25 mouse cellular contexts compared by ENCODE assay signal in the genomic region with DNA sequence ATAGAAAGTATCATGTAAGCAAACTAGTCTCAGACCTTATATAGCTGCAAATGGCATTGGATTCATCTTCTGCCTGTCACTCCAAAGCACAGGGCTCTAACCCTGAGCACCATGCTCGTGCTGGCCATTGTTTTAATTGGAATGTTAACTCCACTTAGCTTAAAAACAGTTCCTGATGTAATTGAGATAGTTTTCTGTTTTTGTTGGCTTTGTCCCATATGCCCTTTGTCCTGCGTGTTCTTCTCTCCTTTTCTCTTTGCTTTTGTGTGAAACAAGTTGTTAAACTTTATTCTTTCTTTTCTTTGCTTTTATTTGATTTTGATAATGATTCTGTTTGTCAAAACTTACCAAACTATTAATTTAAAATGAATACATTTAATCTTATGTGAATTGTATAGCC. TPM values are rescaled to one million over a fixed set of nuclear protein-coding genes. Genes with fewer than 3 reads are reported as not detected.
DNase-seq lines count a peak whose midpoint lies in the region; ATAC-seq and TF ChIP-seq lines count a peak whose summit lies in the region.
"Had no signal": no experiment of that assay in that cellular context is flagged by ENCODE, and none has a peak within 500 bp of the region (broad histone marks: within the 10 kb centered on the region; RNA-seq: fewer than 3 reads in every experiment).

No protein-coding gene starts in this region.

- H3K9me3 ChIP-seq in kidney, embryonic 16.5 days (ENCODE audit: low read length): no peaks in the 10 kb centered on the region
- H3K9me3 ChIP-seq in kidney, embryonic 14.5 days (ENCODE audit: control insufficient read depth, low read length): no peaks in the 10 kb centered on the region
- H3K9me3 ChIP-seq in liver, postnatal 0 days (ENCODE audit: low read length): no peaks in the 10 kb centered on the region
- H3K9me3 ChIP-seq: embryonic facial prominence, embryonic 13.5 days; embryonic facial prominence, embryonic 15.5 days; forebrain, embryonic 10.5 days; forebrain, embryonic 12.5 days had no signal

- H3K9ac ChIP-seq in kidney, embryonic 16.5 days (replicated peaks; ENCODE audit: low read length): no peak overlapping the region
- H3K9ac ChIP-seq in kidney, embryonic 14.5 days (ENCODE audit: low read depth, low read length): no peak overlapping the region
- no peak overlapping the region for H3K9ac ChIP-seq in liver, adult 2 months (ENCODE audit: low read depth, low read length)
- H3K9ac ChIP-seq in liver, postnatal 0 days (replicated peaks): no peak overlapping the region
- H3K9ac ChIP-seq: embryonic facial prominence, embryonic 13.5 days; embryonic facial prominence, embryonic 15.5 days; forebrain, embryonic 12.5 days had no signal

- no peak for ATAC-seq in kidney, embryonic 16.5 days (ENCODE audit: low FRiP score, low TSS enrichment)
- ATAC-seq in kidney, embryonic 14.5 days (ENCODE audit: low FRiP score, low TSS enrichment): no peak
- ATAC-seq in liver, postnatal 0 days: no peak
- ATAC-seq: forebrain, embryonic 14.5 days had no signal

- H3K79me2 ChIP-seq in liver, adult 2 months (ENCODE audit: control insufficient read depth, insufficient read depth, low read length): no peaks in the 10 kb centered on the region

- no peaks in the 10 kb centered on the region for H3K36me3 ChIP-seq in kidney, embryonic 16.5 days (ENCODE audit: insufficient read depth, low read length)
- no peaks in the 10 kb centered on the region for H3K36me3 ChIP-seq in kidney, embryonic 14.5 days (ENCODE audit: control insufficient read depth, insufficient read depth, low read length)
- H3K36me3 ChIP-seq in liver, adult 2 months (ENCODE audit: control insufficient read depth, insufficient read depth, low read length): no peaks in the 10 kb centered on the region
- H3K36me3 ChIP-seq in liver, postnatal 0 days (replicated peaks; ENCODE audit: insufficient read depth, low read length): no peaks in the 10 kb centered on the region
- H3K36me3 ChIP-seq: embryonic facial prominence, embryonic 13.5 days; embryonic facial prominence, embryonic 15.5 days; forebrain, embryonic 10.5 days; forebrain, embryonic 12.5 days had no signal

- no peak overlapping the region for H3K27ac ChIP-seq in kidney, embryonic 16.5 days (ENCODE audit: low read length)
- H3K27ac ChIP-seq in kidney, embryonic 14.5 days (ENCODE audit: low read depth, low read length): no peak overlapping the region
- H3K27ac ChIP-seq in liver, adult 2 months (replicated peaks; ENCODE audit: insufficient read depth, low read depth, low read length): no peak overlapping the region
- no peak overlapping the region for H3K27ac ChIP-seq in liver, postnatal 0 days (ENCODE audit: low read depth)
- H3K27ac ChIP-seq: embryonic facial prominence, embryonic 13.5 days; embryonic facial prominence, embryonic 15.5 days; forebrain, embryonic 10.5 days; forebrain, embryonic 12.5 days had no signal

- no peak for TF ChIP-seq CTCF in liver, adult 2 months (IDR thresholded peaks at IDR 0.05; ENCODE audit: low read depth, low read length)
- no peak for TF ChIP-seq CTCF in liver, postnatal 0 days (IDR thresholded peaks at IDR 0.05; ENCODE audit: low read depth)

- no peak for TF ChIP-seq EP300 in liver, postnatal 0 days (IDR thresholded peaks at IDR 0.05; ENCODE audit: low read depth)

- H3K27me3 ChIP-seq in kidney, embryonic 16.5 days (ENCODE audit: insufficient read depth, low read length): no peaks in the 10 kb centered on the region
- no peaks in the 10 kb centered on the region for H3K27me3 ChIP-seq in kidney, embryonic 14.5 days (ENCODE audit: control insufficient read depth, insufficient read depth, low read length)
- no peaks in the 10 kb centered on the region for H3K27me3 ChIP-seq in liver, adult 2 months (ENCODE audit: control insufficient read depth, insufficient read depth, low read length)
- H3K27me3 ChIP-seq in liver, postnatal 0 days (ENCODE audit: insufficient read depth, low read length): no peaks in the 10 kb centered on the region
- H3K27me3 ChIP-seq: embryonic facial prominence, embryonic 13.5 days; embryonic facial prominence, embryonic 15.5 days; forebrain, embryonic 12.5 days had no signal

- H3K4me1 ChIP-seq in kidney, embryonic 16.5 days (ENCODE audit: insufficient read depth, low read length): 0 out of 2 replicates have a peak, but pooled peaks cover 2% of the 10 kb centered on the region
- H3K4me1 ChIP-seq in kidney, embryonic 14.5 days (ENCODE audit: control insufficient read depth, insufficient read depth, low read length): 0 out of 2 replicates have a peak, but pooled peaks cover 3% of the 10 kb centered on the region
- H3K4me1 ChIP-seq in liver, adult 2 months (ENCODE audit: control insufficient read depth, insufficient read depth, low read length): no peaks in the 10 kb centered on the region
- H3K4me1 ChIP-seq in liver, postnatal 0 days (ENCODE audit: insufficient read depth): no peaks in the 10 kb centered on the region
- H3K4me1 ChIP-seq: embryonic facial prominence, embryonic 13.5 days; embryonic facial prominence, embryonic 15.5 days; forebrain, embryonic 12.5 days had no signal

- TF ChIP-seq POLR2A in liver, adult 2 months (IDR thresholded peaks at IDR 0.05; ENCODE audit: extremely low read depth, insufficient read depth, low read length): no peak

- 35% methylated on average over 2 of the region's 2 CpGs for WGBS in kidney, embryonic 16.5 days
- 39% methylated on average over 2 of the region's 2 CpGs for WGBS in kidney, embryonic 14.5 days
- 13% methylated on average over 2 of the region's 2 CpGs for WGBS in liver, adult 2 months
- WGBS in liver, postnatal 0 days (ENCODE audit: insufficient replicate concordance): 46% methylated on average over 2 of the region's 2 CpGs

- peak; percentile 26 to 37 for DNase-seq in kidney, adult 8-10 months
- DNase-seq in kidney, postnatal 14 days: peak; percentile 10
- DNase-seq in liver, adult 2 months (ENCODE audit: extremely low read depth, low read depth, low spot score): peak; percentile 76
- DNase-seq in liver, postnatal 0 days: no peak
- DNase-seq: adrenal gland, adult 2 months; adrenal gland, postnatal 10 days; adrenal gland, postnatal 25 days; cerebellum, adult 11 months; cerebellum, adult 18-20 months; cerebellum, adult 8-10 months; cerebellum, adult 9-11 months; cerebellum, postnatal 14 days; cerebellum, postnatal 36 days; embryo, embryonic 11 days had no signal

- H3K4me2 ChIP-seq in kidney, embryonic 16.5 days (replicated peaks; ENCODE audit: low read depth, low read length): no peak overlapping the region
- no peak overlapping the region for H3K4me2 ChIP-seq in kidney, embryonic 14.5 days (replicated peaks; ENCODE audit: low read depth, low read length)
- no peak overlapping the region for H3K4me2 ChIP-seq in liver, postnatal 0 days (ENCODE audit: low read depth, low read length)
- H3K4me2 ChIP-seq: embryonic facial prominence, embryonic 13.5 days; embryonic facial prominence, embryonic 15.5 days; forebrain, embryonic 12.5 days had no signal

- no peak overlapping the region for H3K4me3 ChIP-seq in kidney, embryonic 16.5 days (ENCODE audit: low read length)
- H3K4me3 ChIP-seq in kidney, embryonic 14.5 days (ENCODE audit: low read length): no peak overlapping the region
- H3K4me3 ChIP-seq in liver, adult 2 months (ENCODE audit: insufficient read depth, low read depth, low read length): no peak overlapping the region
- no peak overlapping the region for H3K4me3 ChIP-seq in liver, postnatal 0 days (ENCODE audit: low read depth, low read length)
- H3K4me3 ChIP-seq: embryonic facial prominence, embryonic 13.5 days; embryonic facial prominence, embryonic 15.5 days; erythroblast, embryonic 14.5 days; forebrain, embryonic 10.5 days; forebrain, embryonic 12.5 days had no signal

RNA-seq across cellular contexts. Expression of a gene that starts 19.7 kb away (rescaled TPM):
- 1.4 and 1.6 TPM in 2 replicates for polyA plus RNA-seq in kidney, embryonic 16.5 days (2015; fragmentation: Nextera tagmentation; extraction: Ambion mirVana)
- 1.9 and 2.1 TPM in 2 replicates for polyA plus RNA-seq in kidney, embryonic 14.5 days (2014; fragmentation: Nextera tagmentation; extraction: Ambion mirVana)
- total RNA-seq in liver, adult 2 months (2014; rRNA removed): 26.2 and 31.5 TPM in 2 replicates
- 21.1 and 35.2 TPM in 2 replicates for polyA plus RNA-seq in liver, adult 2 months (2012; rRNA removed)
- polyA plus RNA-seq in liver, postnatal 0 days (2015; fragmentation: Nextera tagmentation; extraction: Ambion mirVana): 4.3 and 4.5 TPM in 2 replicates
- total RNA-seq: MEL had no signal
- polyA plus RNA-seq: C2C12; erythroblast, embryonic 14.5 days had no signal

RNA-seq across cellular contexts. Expression of a gene that starts 53.7 kb away (rescaled TPM):
- polyA plus RNA-seq in kidney, embryonic 16.5 days (2015; fragmentation: Nextera tagmentation; extraction: Ambion mirVana): 1.0 and 1.7 TPM in 2 replicates
- polyA plus RNA-seq in kidney, embryonic 14.5 days (2014; fragmentation: Nextera tagmentation; extraction: Ambion mirVana): 0.31 and 1.5 TPM in 2 replicates
- total RNA-seq in liver, adult 2 months (2014; rRNA removed): not detected in 2 replicates
- not detected in 2 replicates for polyA plus RNA-seq in liver, adult 2 months (2012; rRNA removed)
- polyA plus RNA-seq in liver, postnatal 0 days (2015; fragmentation: Nextera tagmentation; extraction: Ambion mirVana): 0.15 TPM in 1 of 2 replicates, not detected in the other
- total RNA-seq: adrenal gland, postnatal 25 days; common myeloid progenitor, adult 5-6 weeks; MEL had no signal
- polyA plus RNA-seq: erythroblast, embryonic 14.5 days had no signal
